Mouse (Mus musculus): ENCODE data around the gene Skap1.
"Not testable (repeated sequence)": the region's sequence is repeated elsewhere in the genome, so short reads cannot be mapped to it uniquely, and the experiment has no call there.

GRCm38 (mm10) chr11:96784847-96785246 lies 320.5 kb downstream of the Skap1 start:
- TF ChIP-seq POLR2A (IDR thresholded peaks at IDR 0.05; ENCODE audit: borderline replicate concordance, insufficient read depth, low read length) = not testable (repeated sequence)
- TF ChIP-seq CTCF (IDR thresholded peaks at IDR 0.05; ENCODE audit: borderline replicate concordance, insufficient read depth, low read depth, low read length) = peak; percentile 69
